12 mouse cellular contexts compared by ENCODE assay signal in the genomic region with DNA sequence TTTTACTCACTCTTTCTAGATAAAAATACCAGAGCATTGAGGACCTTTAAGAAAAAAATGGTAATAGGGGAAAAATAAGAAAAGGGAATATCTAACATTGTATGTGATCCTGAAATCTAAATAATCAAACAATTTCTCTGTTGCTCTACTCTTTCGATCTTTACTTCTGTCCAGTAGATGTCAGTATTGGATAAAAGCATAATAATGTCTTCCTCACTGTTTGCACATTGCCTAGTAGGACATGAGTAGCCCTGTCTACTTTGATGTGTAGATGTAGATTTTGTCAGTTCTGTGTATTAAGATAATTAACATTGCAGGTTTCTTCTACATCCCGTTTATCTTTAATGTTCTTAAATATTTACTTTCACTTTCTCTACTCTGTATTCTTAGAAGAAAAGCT.
A peak's percentile ranks its signal among the peaks of the same experiment; 100 is the strongest.
DNase-seq lines count a peak whose midpoint lies in the region; ATAC-seq and TF ChIP-seq lines count a peak whose summit lies in the region.
"Had no signal": no experiment of that assay in that cellular context is flagged by ENCODE, and none has a peak within 500 bp of the region (broad histone marks: within the 10 kb centered on the region; RNA-seq: fewer than 3 reads in every experiment).

No protein-coding gene starts in this region.

- H3K9ac ChIP-seq in hindbrain, embryonic 14.5 days: no peak overlapping the region
- H3K9ac ChIP-seq in hindbrain, embryonic 13.5 days: no peak overlapping the region
- no peak overlapping the region for H3K9ac ChIP-seq in forebrain, postnatal 0 days
- H3K9ac ChIP-seq: neural tube, embryonic 12.5 days had no signal

- H3K4me3 ChIP-seq in hindbrain, embryonic 14.5 days (replicated peaks; ENCODE audit: low read length): no peak overlapping the region
- H3K4me3 ChIP-seq in hindbrain, embryonic 13.5 days: no peak overlapping the region
- H3K4me3 ChIP-seq in forebrain, postnatal 0 days (ENCODE audit: low read depth, low read length): no peak overlapping the region
- no peak overlapping the region for H3K4me3 ChIP-seq in lung, adult 2 months (replicated peaks; ENCODE audit: extremely low read depth, low read depth, low read length)
- H3K4me3 ChIP-seq: neural tube, embryonic 12.5 days had no signal

- H3K4me1 ChIP-seq in hindbrain, embryonic 14.5 days (replicated peaks; ENCODE audit: control insufficient read depth, insufficient read depth, low read length): no peaks in the 10 kb centered on the region
- no peaks in the 10 kb centered on the region for H3K4me1 ChIP-seq in hindbrain, embryonic 13.5 days (replicated peaks)
- H3K4me1 ChIP-seq in forebrain, postnatal 0 days (ENCODE audit: insufficient read depth): no peaks in the 10 kb centered on the region
- no peaks in the 10 kb centered on the region for H3K4me1 ChIP-seq in lung, adult 2 months (ENCODE audit: control insufficient read depth, insufficient read depth, low read length)
- H3K4me1 ChIP-seq: neural tube, embryonic 12.5 days had no signal

- peak; percentile 74 for DNase-seq in hindbrain, embryonic 14.5 days (ENCODE audit: low spot score)
- DNase-seq in 416B (ENCODE audit: low read depth): peak; percentile 52
- DNase-seq in Muller cell, postnatal 12 days (ENCODE audit: inconsistent ontology term): peak; percentile 10
- DNase-seq in forebrain, postnatal 0 days: peak; percentile 9
- DNase-seq in spleen, adult 12 weeks (ENCODE audit: low spot score): no peak
- DNase-seq in lung, adult 2 months: no peak
- DNase-seq in gastrocnemius, postnatal 10 days: no peak
- DNase-seq: cerebellum, postnatal 25 days; kidney, adult 2 months; thymus, postnatal 14 days had no signal

- 63% methylated on average over 2 of the region's 2 CpGs for WGBS in hindbrain, embryonic 14.5 days
- WGBS in hindbrain, embryonic 13.5 days: 64% methylated on average over 2 of the region's 2 CpGs
- WGBS in forebrain, postnatal 0 days: 52% methylated on average over 2 of the region's 2 CpGs
- WGBS in lung, adult 2 months: 51% methylated on average over 2 of the region's 2 CpGs

- H3K4me2 ChIP-seq in hindbrain, embryonic 14.5 days (replicated peaks): no peak overlapping the region
- no peak overlapping the region for H3K4me2 ChIP-seq in hindbrain, embryonic 13.5 days
- no peak overlapping the region for H3K4me2 ChIP-seq in forebrain, postnatal 0 days (ENCODE audit: low read depth)
- H3K4me2 ChIP-seq: neural tube, embryonic 12.5 days had no signal

- no peak for TF ChIP-seq POLR2A in lung, adult 2 months (IDR thresholded peaks at IDR 0.05; ENCODE audit: borderline replicate concordance, extremely low read depth, low read depth, low read length)

- no peaks in the 10 kb centered on the region for H3K27me3 ChIP-seq in hindbrain, embryonic 14.5 days (ENCODE audit: control insufficient read depth, insufficient read depth, low read length)
- H3K27me3 ChIP-seq in hindbrain, embryonic 13.5 days: no peaks in the 10 kb centered on the region
- no peaks in the 10 kb centered on the region for H3K27me3 ChIP-seq in forebrain, postnatal 0 days (ENCODE audit: insufficient read depth, low read length)
- H3K27me3 ChIP-seq: neural tube, embryonic 12.5 days had no signal

- no peaks in the 10 kb centered on the region for H3K9me3 ChIP-seq in hindbrain, embryonic 14.5 days (ENCODE audit: control insufficient read depth, low read length)
- H3K9me3 ChIP-seq in hindbrain, embryonic 13.5 days: no peaks in the 10 kb centered on the region
- H3K9me3 ChIP-seq in forebrain, postnatal 0 days (ENCODE audit: low read length): no peaks in the 10 kb centered on the region
- H3K9me3 ChIP-seq: neural tube, embryonic 12.5 days had no signal

- H3K36me3 ChIP-seq in hindbrain, embryonic 14.5 days (replicated peaks; ENCODE audit: control insufficient read depth, insufficient read depth): no peaks in the 10 kb centered on the region
- H3K36me3 ChIP-seq in hindbrain, embryonic 13.5 days: no peaks in the 10 kb centered on the region
- no peaks in the 10 kb centered on the region for H3K36me3 ChIP-seq in forebrain, postnatal 0 days (ENCODE audit: insufficient read depth)
- H3K36me3 ChIP-seq: neural tube, embryonic 12.5 days had no signal

- no peak overlapping the region for H3K27ac ChIP-seq in hindbrain, embryonic 14.5 days
- H3K27ac ChIP-seq in hindbrain, embryonic 13.5 days: no peak overlapping the region
- H3K27ac ChIP-seq in forebrain, postnatal 0 days (ENCODE audit: low read depth, low read length): no peak overlapping the region
- H3K27ac ChIP-seq: neural tube, embryonic 12.5 days had no signal

- 0 out of 2 replicates have a peak, but pooled peaks have one; percentile 55 for ATAC-seq in hindbrain, embryonic 14.5 days (ENCODE audit: low FRiP score)
- no peak for ATAC-seq in hindbrain, embryonic 13.5 days (ENCODE audit: low FRiP score)
- peak; percentile 64; the same call in 1 of the 2 replicates for ATAC-seq in forebrain, postnatal 0 days

- peak; percentile 69 for TF ChIP-seq CTCF in forebrain, postnatal 0 days (IDR thresholded peaks at IDR 0.05; ENCODE audit: low read depth)
- TF ChIP-seq CTCF in lung, adult 2 months (IDR thresholded peaks at IDR 0.05; ENCODE audit: insufficient read depth, low read length): no peak

Comparison
In these comparisons a context has a peak if more than half of its experiments do, and no peak if none do; other contexts are left out.
1. DNase-seq: peak in hindbrain, embryonic 14.5 days (single experiment), 416B (single experiment), Muller cell, postnatal 12 days (single experiment) and forebrain, postnatal 0 days (single experiment); none in spleen, adult 12 weeks (single experiment), lung, adult 2 months (single experiment) and gastrocnemius, postnatal 10 days (single experiment).